Mouse (Mus musculus) embryonic facial prominence, embryonic 12.5 days (tissue): ENCODE data around the gene Txndc8. TPM values are rescaled to one million over a fixed set of nuclear protein-coding genes. Genes with fewer than 3 reads are reported as not detected.

Experiments
- ATAC-seq: fragments of 200-750 bp; cut with Nextera tagmentation; 2 replicates; pipeline ENCODE4 v1.8.0; 2017; ENCODE audit not compliant: insufficient number of reproducible peaks, insufficient read depth, low FRiP score, low TSS enrichment
- H3K27ac ChIP-seq: fragments of 300-500 bp; sonication (generic); 2 replicates; pipeline ENCODE4 v1.5.1; 2016; ENCODE audit warnings: mild to moderate bottlenecking
- H3K27me3 ChIP-seq: fragments of 300-500 bp; sonication (generic); 2 replicates; pipeline ENCODE4 v1.6.1; 2016; ENCODE audit warnings: mild to moderate bottlenecking, moderate library complexity
- H3K36me3 ChIP-seq: fragments of 300-500 bp; sonication (generic); 2 replicates; pipeline ENCODE4 v1.6.1; 2016; ENCODE audit warnings: mild to moderate bottlenecking
- H3K4me1 ChIP-seq: fragments of 300-500 bp; sonication (generic); 2 replicates; pipeline ENCODE4 v1.6.1; 2016
- H3K4me2 ChIP-seq: fragments of 300-500 bp; sonication (generic); replicated peaks from 2 replicates; pipeline ENCODE4 v1.6.1; 2016; ENCODE audit warnings: mild to moderate bottlenecking, moderate library complexity
- H3K4me3 ChIP-seq: fragments of 300-500 bp; sonication (generic); 2 replicates; pipeline ENCODE4 v1.5.1; 2016; ENCODE audit warnings: mild to moderate bottlenecking
- H3K9ac ChIP-seq: fragments of 300-500 bp; sonication (generic); 2 replicates; pipeline ENCODE4 v1.6.1; 2016; ENCODE audit warnings: mild to moderate bottlenecking, moderate library complexity
- H3K9me3 ChIP-seq: fragments of 300-500 bp; sonication (generic); 2 replicates; pipeline ENCODE4 v1.6.1; 2016; ENCODE audit warnings: mild to moderate bottlenecking, moderate library complexity
- WGBS: fragments of 180-500 bp; shearing (Covaris S2); methylation state at CpG from one replicate; pipeline ENCODE4 v1.1.7; 2016; 5-methylcytosine and 5-hydroxymethylcytosine counted together
- polyA plus RNA-seq: library from polyadenylated mRNA; unstranded; fragments of >200 nt; fragmentation: Nextera tagmentation; extraction: Ambion mirVana; gene quantifications from 2 replicates; pipeline ENCODE4 v1.2.1, GENCODE M21; 2016

Txndc8 gene
- polyA plus RNA-seq, 1 experiment from 2014 or later = not detected

GRCm38 (mm10) chr4:57954991-57955390 lies 53.9 kb downstream of the Txndc8 start:
- Histone ChIP-seq H3K4me1 (peaks cover 30% of the 10 kb centered on the region), H3K36me3 (peaks cover 22% of the 10 kb centered on the region), H3K27ac (peak overlapping the region; percentile 92; the same call in 1 of the 2 replicates), H3K9me3 (peaks cover 3% of the 10 kb centered on the region; the same call in 1 of the 2 replicates), H3K4me3 (peak overlapping the region; percentile 85), H3K27me3 (no peaks in the 10 kb centered on the region), H3K9ac (peak overlapping the region; percentile 89), H3K4me2 (peak overlapping the region; percentile 73)
- WGBS = 73% methylated on average over 8 of the region's 8 CpGs
- ATAC-seq = no peak

GRCm38 (mm10) chr4:57954580-57954979 lies 54.3 kb downstream of the Txndc8 start:
- peaks cover 3% of the 10 kb centered on the region; the same call in 1 of the 2 replicates for H3K9me3 ChIP-seq
- H3K27me3 ChIP-seq = no peaks in the 10 kb centered on the region
- no peak overlapping the region for H3K27ac ChIP-seq
- H3K4me3 ChIP-seq = peak overlapping the region; percentile 85
- 73% methylated on average over 6 of the region's 6 CpGs for WGBS
- H3K9ac ChIP-seq = no peak overlapping the region
- no peak for ATAC-seq
- H3K4me1 ChIP-seq = peaks cover 30% of the 10 kb centered on the region
- H3K4me2 ChIP-seq = peak overlapping the region; percentile 73
- peaks cover 26% of the 10 kb centered on the region for H3K36me3 ChIP-seq

- no peak for ATAC-seq
- H3K4me3 ChIP-seq = no peak overlapping the region
- peaks cover 30% of the 10 kb centered on the region for H3K4me1 ChIP-seq
- H3K27ac ChIP-seq = no peak overlapping the region
- H3K4me2 ChIP-seq = 0 out of 2 replicates have a peak overlapping the region, but pooled peaks have one; percentile 15
- 84% methylated on average over 7 of the region's 7 CpGs for WGBS
- no peak overlapping the region for H3K9ac ChIP-seq
- H3K9me3 ChIP-seq = peaks cover 3% of the 10 kb centered on the region; the same call in 1 of the 2 replicates
- H3K36me3 ChIP-seq = peaks cover 33% of the 10 kb centered on the region
- H3K27me3 ChIP-seq = no peaks in the 10 kb centered on the region
Measured at GRCm38 (mm10) chr4:57953796-57954195, 55.1 kb downstream of the Txndc8 start.

GRCm38 (mm10) chr4:57952891-57953290 lies 56.0 kb downstream of the Txndc8 start:
- Histone ChIP-seq H3K9me3 (peaks cover 3% of the 10 kb centered on the region; the same call in 1 of the 2 replicates), H3K4me2 (no peak overlapping the region), H3K27me3 (no peaks in the 10 kb centered on the region), H3K4me3 (no peak overlapping the region), H3K27ac (no peak overlapping the region), H3K9ac (no peak overlapping the region), H3K36me3 (peaks cover 41% of the 10 kb centered on the region), H3K4me1 (peaks cover 26% of the 10 kb centered on the region)
- no peak for ATAC-seq
- WGBS = 88% methylated on average over 1 of the region's 1 CpGs

GRCm38 (mm10) chr4:57952416-57952815 lies 56.5 kb downstream of the Txndc8 start:
- Histone ChIP-seq H3K4me1 (peaks cover 21% of the 10 kb centered on the region), H3K9me3 (peaks cover 3% of the 10 kb centered on the region; the same call in 1 of the 2 replicates), H3K27me3 (no peaks in the 10 kb centered on the region), H3K9ac (no peak overlapping the region), H3K27ac (no peak overlapping the region), H3K4me3 (no peak overlapping the region), H3K4me2 (no peak overlapping the region), H3K36me3 (peaks cover 46% of the 10 kb centered on the region)
- WGBS = 92% methylated on average over 3 of the region's 3 CpGs
- no peak for ATAC-seq

- ATAC-seq = no peak
- Histone ChIP-seq H3K27me3 (no peaks in the 10 kb centered on the region), H3K27ac (no peak overlapping the region), H3K9me3 (peaks cover 3% of the 10 kb centered on the region; the same call in 1 of the 2 replicates), H3K4me1 (peaks cover 14% of the 10 kb centered on the region), H3K4me3 (no peak overlapping the region), H3K4me2 (no peak overlapping the region), H3K9ac (no peak overlapping the region), H3K36me3 (peaks cover 59% of the 10 kb centered on the region)
- 91% methylated on average over 6 of the region's 6 CpGs for WGBS
Measured at GRCm38 (mm10) chr4:57949866-57950265, 59.1 kb downstream of the Txndc8 start.

GRCm38 (mm10) chr4:57947476-57947875 lies 61.4 kb downstream of the Txndc8 start:
- peaks cover 71% of the 10 kb centered on the region for H3K36me3 ChIP-seq
- no peaks in the 10 kb centered on the region for H3K27me3 ChIP-seq
- H3K9me3 ChIP-seq = peaks cover 3% of the 10 kb centered on the region; the same call in 1 of the 2 replicates
- H3K4me1 ChIP-seq = no peaks in the 10 kb centered on the region
- ATAC-seq = no peak
- H3K4me2 ChIP-seq = no peak overlapping the region
- WGBS = 92% methylated on average over 4 of the region's 4 CpGs
- H3K27ac ChIP-seq = no peak overlapping the region
- no peak overlapping the region for H3K4me3 ChIP-seq
- H3K9ac ChIP-seq = no peak overlapping the region

- peaks cover 69% of the 10 kb centered on the region for H3K36me3 ChIP-seq
- H3K4me3 ChIP-seq = no peak overlapping the region
- no peaks in the 10 kb centered on the region for H3K27me3 ChIP-seq
- 82% methylated on average over 10 of the region's 10 CpGs for WGBS
- H3K9me3 ChIP-seq = peaks cover 3% of the 10 kb centered on the region; the same call in 1 of the 2 replicates
- ATAC-seq = no peak
- H3K4me1 ChIP-seq = no peaks in the 10 kb centered on the region
- no peak overlapping the region for H3K4me2 ChIP-seq
- no peak overlapping the region for H3K9ac ChIP-seq
- no peak overlapping the region for H3K27ac ChIP-seq
Measured at GRCm38 (mm10) chr4:57947036-57947435, 61.9 kb downstream of the Txndc8 start.

GRCm38 (mm10) chr4:57942892-57943291 lies 66.0 kb downstream of the Txndc8 start:
- Histone ChIP-seq H3K9ac (no peak overlapping the region), H3K4me1 (no peaks in the 10 kb centered on the region), H3K36me3 (peaks cover 29% of the 10 kb centered on the region), H3K27ac (no peak overlapping the region), H3K4me2 (no peak overlapping the region), H3K4me3 (no peak overlapping the region), H3K27me3 (no peaks in the 10 kb centered on the region), H3K9me3 (no peaks in the 10 kb centered on the region)
- 89% methylated on average over 2 of the region's 2 CpGs for WGBS
- ATAC-seq = no peak

- 90% methylated on average over 4 of the region's 4 CpGs for WGBS
- H3K9ac ChIP-seq = no peak overlapping the region
- H3K4me2 ChIP-seq = no peak overlapping the region
- no peak overlapping the region for H3K4me3 ChIP-seq
- no peak overlapping the region for H3K27ac ChIP-seq
- H3K4me1 ChIP-seq = no peaks in the 10 kb centered on the region
- H3K27me3 ChIP-seq = no peaks in the 10 kb centered on the region
- H3K36me3 ChIP-seq = peaks cover 18% of the 10 kb centered on the region
- no peaks in the 10 kb centered on the region for H3K9me3 ChIP-seq
- no peak for ATAC-seq
Measured at GRCm38 (mm10) chr4:57940631-57941030, 68.3 kb downstream of the Txndc8 start.

- Histone ChIP-seq H3K27me3 (no peaks in the 10 kb centered on the region), H3K27ac (no peak overlapping the region), H3K9me3 (no peaks in the 10 kb centered on the region), H3K4me1 (no peaks in the 10 kb centered on the region), H3K36me3 (no peaks in the 10 kb centered on the region), H3K4me3 (no peak overlapping the region), H3K4me2 (no peak overlapping the region), H3K9ac (no peak overlapping the region)
- 85% methylated on average over 6 of the region's 6 CpGs for WGBS
- ATAC-seq = no peak
Measured at GRCm38 (mm10) chr4:57937292-57937691, 71.6 kb downstream of the Txndc8 start.

GRCm38 (mm10) chr4:57934181-57934580 lies 74.7 kb downstream of the Txndc8 start:
- H3K9me3 ChIP-seq = no peaks in the 10 kb centered on the region
- no peaks in the 10 kb centered on the region for H3K27me3 ChIP-seq
- no peak overlapping the region for H3K27ac ChIP-seq
- H3K36me3 ChIP-seq = no peaks in the 10 kb centered on the region
- no peak overlapping the region for H3K4me2 ChIP-seq
- no peaks in the 10 kb centered on the region for H3K4me1 ChIP-seq
- H3K4me3 ChIP-seq = no peak overlapping the region
- no peak overlapping the region for H3K9ac ChIP-seq
- ATAC-seq = no peak
- 65% methylated on average over 5 of the region's 5 CpGs for WGBS
